Mouse (Mus musculus) A20 (cell line): ENCODE measurements around the gene Yju2.

ENCODE experiments used
- DNase-seq: peaks from one replicate; pipeline ENCODE4 v3.0.0-alpha.2; 2011; ENCODE audit warnings: low read depth, low spot score

Gene Yju2

DNA sequence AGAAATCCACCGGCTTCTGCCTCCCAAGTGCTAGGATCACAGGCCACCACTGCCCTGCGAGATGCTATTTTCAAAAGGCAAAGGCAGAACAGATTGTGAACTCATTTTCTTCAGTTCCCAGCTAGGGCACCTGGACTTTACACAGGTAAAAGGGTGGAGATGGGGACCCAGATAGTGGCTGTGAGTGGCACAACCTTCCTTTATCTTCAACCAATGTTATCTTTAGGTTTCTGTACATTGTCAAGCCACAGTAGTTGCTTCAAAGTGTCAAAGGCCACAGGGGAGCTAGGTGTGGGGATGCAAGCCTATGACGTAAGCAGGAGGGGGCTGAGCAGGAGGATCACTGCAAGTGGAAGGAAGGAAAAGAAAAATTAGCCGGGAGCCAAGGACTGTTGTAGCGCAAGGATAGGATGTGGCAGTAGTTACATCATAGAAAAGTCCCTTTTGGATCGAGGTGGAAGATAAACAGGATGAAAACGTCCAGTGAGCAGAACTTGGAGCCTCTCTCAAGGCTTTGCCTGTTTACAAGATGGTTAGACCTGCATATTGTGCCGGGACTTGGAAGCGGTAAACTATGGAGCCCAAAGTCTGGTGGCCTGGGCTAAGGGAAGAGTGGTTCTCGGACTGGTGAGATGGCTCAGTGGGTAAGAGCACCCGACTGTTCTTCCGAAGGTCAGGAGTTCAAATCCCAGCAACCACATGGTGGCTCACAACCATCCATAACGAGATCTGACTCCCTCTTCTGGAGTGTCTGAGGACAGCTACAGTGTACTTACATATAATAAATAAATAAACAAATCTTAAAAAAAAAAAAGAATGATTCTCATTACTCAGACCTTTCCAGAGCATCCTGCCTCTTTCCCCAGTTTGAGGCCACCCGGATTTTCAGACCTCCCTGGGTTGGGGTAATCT lies 48.8 kb downstream of the Yju2 start:
- DNase-seq: peak; percentile 58

DNA sequence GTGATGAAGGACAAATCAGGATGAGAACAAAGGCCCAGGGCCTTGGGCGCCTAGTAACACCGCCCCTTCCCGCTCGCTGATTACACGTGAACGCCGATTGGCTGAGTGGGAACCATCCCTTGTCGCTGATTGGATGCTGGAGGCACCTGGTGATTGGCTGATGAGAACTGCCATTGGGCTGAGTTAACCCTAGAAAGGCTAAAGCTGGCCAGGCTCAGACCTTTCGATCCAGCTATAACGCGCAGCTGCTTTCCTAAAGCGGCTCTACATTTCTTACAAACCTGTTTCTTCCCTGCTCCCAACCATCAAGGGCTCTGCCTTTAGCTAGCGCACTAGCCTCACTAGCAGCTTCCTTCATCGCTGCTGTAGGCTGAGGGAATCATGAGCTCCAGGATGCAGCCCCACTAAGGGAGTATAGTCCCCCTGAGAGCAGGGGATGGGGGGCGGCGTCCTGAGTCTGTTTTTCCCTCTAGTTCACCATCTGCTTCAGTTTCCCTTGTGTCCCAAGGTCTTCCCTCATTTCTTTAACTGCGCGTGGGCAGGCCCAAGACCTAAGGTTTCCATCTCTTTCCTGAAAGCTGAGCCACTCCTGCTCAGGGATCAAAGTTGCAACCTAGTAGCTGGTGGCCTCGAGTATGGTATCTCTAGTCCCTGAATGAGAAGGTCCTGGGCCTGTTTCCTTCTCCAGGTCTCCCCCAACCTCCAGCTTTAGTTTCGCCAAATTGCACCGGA lies 49.6 kb downstream of the Yju2 start:
- DNase-seq: peak; percentile 97

DNA sequence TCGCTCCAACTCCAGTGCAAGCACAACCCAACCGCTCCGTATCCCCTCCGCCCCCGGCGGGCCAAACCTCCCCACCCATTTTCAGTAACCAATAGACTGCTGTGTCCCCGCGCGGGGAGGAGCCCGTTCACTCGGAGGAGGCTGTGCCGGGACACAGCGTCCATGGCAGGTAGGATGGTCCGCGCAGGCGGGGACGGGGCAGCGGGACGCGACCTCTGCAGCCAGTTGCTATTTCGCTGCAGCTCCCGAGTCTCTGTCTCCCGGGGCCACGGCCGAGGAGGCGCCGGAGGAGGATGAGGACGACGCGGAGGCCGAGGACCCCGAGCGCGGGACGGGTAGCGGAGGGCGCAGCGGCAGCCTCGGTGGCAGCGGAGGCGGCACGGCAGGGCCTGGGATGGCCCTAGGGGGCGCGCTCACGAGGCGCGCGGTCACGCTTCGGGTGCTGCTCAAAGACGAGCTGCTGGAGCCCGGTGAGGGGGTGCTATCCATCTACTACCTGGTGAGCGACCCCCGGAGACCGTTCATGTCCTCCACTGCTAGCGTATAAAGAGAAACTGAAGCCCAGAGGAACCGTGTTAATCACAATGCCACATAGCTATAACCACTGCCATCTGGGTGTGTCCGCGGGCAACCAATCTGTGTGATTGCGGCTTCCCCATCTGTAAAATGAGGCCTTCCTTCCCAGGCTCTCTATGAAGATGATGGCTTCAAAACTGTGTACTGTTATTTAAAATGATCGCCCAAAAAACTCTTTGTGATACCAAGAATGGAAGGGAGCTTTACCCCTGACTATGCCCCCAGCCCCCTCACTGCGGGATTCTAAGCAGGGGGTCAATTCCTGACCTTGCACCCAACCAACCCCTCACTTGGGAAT lies 50.4 kb downstream of the Yju2 start:
- DNase-seq: peak; percentile 97

DNA sequence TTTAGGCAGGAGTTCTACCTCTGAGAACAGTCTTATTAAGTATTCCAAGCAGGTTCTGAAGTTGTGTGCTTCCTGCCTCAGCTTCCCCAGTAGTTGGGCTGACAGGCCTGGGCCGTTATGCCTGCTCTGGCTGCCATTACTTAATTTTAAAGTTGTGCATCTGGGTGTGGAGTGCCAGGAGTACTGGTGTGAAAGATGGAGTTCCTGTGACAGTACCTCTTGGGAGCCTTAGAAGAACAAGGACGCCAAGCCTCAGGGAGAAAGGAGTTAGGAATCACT lies 51.0 kb downstream of the Yju2 start:
- DNase-seq: no peak

DNA sequence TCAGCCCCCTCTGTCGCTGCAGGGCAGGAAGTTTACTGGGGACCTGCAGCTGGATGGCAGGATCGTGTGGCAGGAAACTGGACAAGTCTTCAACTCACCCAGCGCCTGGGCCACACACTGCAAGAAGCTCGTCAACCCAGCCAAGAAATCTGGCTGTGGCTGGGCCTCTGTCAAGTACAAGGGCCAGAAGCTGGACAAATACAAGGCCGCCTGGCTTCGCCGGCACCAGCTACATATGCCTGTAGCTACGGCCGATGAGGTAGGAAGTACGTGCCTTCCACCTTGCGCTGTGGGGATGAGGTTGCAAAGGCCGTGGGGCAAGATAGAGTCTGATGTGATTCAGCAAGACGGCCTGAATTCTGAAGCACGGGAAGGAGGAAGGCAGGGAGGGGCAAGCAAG lies 51.4 kb downstream of the Yju2 start:
- no peak for DNase-seq

DNA sequence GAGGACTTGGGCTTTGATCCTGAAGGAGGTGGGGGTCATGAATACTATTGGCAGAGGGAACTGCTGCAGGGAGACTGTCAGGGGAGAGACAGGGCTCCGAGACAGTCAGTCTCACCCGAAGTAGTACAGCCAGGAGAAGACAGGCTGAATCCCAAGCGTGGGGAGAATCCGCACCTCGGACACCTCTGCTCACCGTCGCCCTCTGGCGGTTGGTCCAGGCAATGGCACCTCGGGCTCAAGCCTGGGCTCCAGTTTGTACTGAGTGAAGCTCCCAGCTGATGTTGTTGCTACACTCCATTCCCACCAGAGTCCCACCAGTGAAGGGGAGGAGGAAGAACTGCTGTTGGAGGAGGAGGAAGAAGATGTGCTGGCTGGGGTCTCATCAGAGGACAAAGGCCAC lies 51.8 kb downstream of the Yju2 start:
- peak; percentile 76 for DNase-seq

DNA sequence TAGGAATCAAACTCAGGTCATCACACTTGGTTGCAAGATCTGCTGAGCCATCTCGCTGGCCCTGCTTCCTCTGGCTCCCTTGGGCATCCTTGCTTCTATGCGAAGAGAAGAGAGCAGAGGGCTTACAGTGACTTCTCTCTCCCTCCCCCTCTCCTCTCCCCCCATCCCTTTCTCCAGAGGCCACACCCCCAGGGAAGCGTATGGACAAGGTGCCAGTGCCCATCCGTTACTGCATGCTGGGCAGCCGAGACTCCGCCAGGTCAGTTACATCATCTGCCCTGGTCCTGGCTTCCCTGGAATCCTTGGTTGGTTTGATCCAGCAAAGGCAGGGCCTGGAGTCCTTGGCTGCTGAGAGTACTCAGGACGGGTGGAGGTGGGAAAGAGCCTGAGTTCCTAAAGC lies 52.5 kb downstream of the Yju2 start:
- no peak for DNase-seq

DNA sequence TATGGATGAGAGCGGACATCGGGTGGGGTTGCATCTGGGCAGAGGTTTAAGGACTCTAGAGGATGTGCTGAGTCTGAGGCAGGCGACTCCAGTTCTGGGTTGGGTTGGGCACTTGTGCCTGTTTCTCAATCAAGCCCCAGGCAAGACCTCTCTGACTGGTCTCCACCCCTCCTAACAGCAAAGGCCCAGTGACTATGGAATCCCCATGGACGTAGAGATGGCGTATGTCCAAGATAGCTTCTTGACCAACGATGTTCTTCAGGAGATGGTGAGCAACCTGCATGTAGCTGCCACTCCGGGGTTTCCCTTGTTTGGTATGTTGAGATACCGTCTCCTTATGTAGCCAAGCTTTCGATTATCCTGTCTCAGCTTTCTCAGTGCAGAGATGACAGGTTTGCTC lies 56.4 kb downstream of the Yju2 start:
- DNase-seq: no peak

DNA sequence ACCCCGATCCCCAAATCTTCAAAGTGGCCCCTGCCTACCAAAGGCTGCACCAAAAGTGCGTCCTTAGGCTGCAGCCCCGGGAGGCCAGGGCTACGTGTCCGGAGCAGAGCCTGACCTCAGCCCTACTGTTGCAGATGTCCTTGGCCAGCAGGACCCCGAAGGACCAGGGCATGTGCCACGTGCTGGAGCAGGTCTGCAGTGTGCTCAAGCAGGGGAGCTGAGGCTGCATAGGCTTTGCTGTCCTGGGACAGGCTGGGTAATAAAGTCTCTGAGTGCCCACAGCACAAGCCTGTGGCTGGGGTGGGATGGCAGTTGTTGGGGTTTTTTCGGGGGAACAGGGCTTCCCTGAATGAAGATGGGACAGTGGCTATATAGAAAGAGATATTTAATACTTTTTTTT lies 57.5 kb downstream of the Yju2 start:
- DNase-seq: no peak

DNA sequence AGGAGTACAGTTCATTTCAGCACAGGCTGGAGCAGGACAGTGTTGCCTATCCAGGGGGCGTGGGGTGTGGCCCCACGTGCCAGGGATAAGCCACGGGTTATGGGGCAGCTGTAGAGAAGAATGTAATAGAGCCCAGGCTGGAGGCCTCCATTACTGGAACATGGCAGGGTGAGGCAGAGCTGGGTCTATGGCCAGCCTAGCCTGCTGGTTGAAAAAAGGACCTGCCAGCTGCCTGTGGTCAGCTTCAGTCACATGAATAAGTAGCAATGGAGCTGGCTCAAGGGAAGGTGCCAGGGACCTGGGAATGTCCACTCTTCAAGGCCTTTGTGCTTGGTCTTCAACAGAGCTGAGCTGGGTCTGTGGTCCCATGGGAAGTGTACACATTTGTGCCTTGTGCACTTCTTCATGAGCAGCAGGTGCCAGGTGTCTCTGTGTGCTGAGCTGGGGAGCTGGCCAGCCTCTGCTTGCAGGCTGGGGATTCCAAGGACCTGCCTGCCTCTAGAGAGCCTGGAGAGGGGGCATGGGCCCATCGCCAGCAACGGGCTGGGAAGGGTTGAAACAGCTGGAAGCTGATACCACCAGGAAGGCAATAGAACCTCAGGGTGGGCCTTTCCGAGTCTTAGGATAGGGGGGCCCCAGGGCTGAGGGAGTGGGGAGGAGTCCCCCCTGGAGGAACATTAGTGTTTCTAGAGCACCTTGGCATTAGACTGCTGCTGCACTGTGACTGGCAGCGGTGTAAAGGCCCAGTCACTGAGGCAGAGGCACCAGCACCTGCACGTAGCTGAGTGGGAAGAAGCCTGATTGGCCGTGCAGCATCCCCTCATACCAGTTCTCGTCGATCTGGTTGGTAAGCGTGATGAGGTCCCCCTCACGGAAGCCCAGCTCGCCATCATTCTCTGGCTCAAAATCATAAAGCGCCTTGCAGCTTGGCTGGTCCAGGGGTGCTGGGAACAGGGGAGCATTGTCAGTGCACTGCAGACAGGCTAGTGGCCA lies 58.2 kb downstream of the Yju2 start:
- DNase-seq: no peak

DNA sequence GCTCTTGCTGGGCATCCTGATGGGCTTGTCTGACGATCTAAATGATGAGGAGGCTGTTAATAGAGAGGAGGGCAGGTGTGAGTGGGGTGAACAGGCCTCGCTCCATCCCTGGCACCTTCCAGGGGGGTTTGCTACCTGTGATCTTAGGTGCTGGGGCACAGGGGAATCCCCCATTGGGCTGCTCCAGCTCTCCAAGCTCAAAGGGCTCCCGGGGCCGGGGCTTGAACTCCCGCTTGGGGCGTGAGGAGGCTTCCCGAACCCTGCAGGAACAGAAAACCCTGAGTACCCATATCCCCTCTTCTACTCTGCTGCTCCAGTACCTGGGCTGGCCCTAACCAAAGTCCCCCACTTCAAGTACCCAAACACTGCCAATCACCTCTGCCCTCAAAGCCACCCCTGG lies 58.9 kb downstream of the Yju2 start:
- no peak for DNase-seq
